Mouse (Mus musculus): ENCODE measurements around the gene Hao2.

Hao2 gene

GRCm38 (mm10) chr3:98856892-98857291 lies 36.1 kb downstream of the Hao2 start:
- DNase-seq (ENCODE audit: low read depth), result no peak

- no peak for DNase-seq (ENCODE audit: low read depth)
Measured at GRCm38 (mm10) chr3:98855160-98855559, 37.9 kb downstream of the Hao2 start.

DNA sequence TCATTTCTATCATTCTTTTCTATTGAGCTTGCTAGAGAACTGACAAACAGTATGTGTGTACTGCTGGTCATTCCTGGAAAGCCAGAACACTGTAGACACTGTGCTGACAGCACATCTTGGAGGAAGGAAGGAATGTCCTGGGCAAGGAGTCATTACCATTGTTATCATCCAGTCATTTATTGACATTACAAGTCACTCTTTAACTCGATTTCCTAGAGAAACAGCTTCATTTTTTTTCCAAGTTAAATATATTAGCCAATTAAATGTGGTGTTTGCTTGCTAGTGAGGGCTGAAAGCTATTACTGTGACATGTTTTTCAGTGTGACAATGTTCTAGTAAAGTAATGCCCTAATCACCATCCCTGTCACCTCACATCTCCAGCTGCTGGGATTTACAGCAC lies 39.4 kb downstream of the Hao2 start:
- DNase-seq (ENCODE audit: low read depth), result no peak

DNA sequence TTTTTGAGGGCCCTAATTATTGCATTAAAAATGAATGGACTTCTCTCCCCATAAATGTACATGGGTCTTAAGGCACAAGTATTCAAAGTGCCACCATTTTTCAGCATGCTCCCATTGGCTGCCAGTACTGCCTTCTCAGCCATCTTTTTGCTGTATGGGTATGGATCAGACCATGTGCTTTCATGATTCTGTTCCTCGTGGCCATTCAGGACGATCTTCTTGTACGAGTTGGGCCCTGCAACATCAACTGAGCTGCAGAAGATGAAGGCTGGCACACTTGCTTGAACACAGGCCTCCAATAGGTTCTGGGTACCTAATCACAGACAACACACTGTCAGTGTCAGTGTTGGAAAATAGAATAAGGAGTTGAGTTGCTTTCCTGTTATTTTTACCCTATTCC lies 40.0 kb downstream of the Hao2 start:
- no peak for DNase-seq (ENCODE audit: low read depth)

- DNase-seq (ENCODE audit: low read depth), result no peak
Measured at GRCm38 (mm10) chr3:98852631-98853030, 40.4 kb downstream of the Hao2 start.

GRCm38 (mm10) chr3:98851853-98852252 lies 41.2 kb downstream of the Hao2 start:
- DNase-seq (ENCODE audit: low read depth), result no peak

- no peak for DNase-seq (ENCODE audit: low read depth)
Measured at GRCm38 (mm10) chr3:98850262-98850661, 42.8 kb downstream of the Hao2 start.

GRCm38 (mm10) chr3:98848898-98849297 lies 44.1 kb downstream of the Hao2 start:
- no peak for DNase-seq (ENCODE audit: low read depth)
